Mouse (Mus musculus) liver, adult 2 months (tissue): ENCODE measurements at regions not wholly inside any gene's neighbourhood (a gene's known extent, or its start where the extent isn't known, plus 50 kb on each side); places are given as distances from the start of the nearest gene placed in this dataset.

ENCODE experiments used
- DNase-seq: peaks from one replicate; pipeline ENCODE4 v3.0.0-alpha.2; 2011; ENCODE audit warnings: low read depth, low spot score; ENCODE audit errors: extremely low read depth
- H3K27ac ChIP-seq: fragments of 200-500 bp; replicated peaks from 2 replicates; pipeline ENCODE4 v1.5.1; 2012; ENCODE audit warnings: low read depth, mild to moderate bottlenecking, control low read depth, inconsistent platforms, low read length; ENCODE audit not compliant: insufficient read depth
- H3K27me3 ChIP-seq: fragments of 200-500 bp; 2 replicates; pipeline ENCODE4 v1.6.1; 2012; ENCODE audit warnings: mild to moderate bottlenecking, moderate library complexity, low read length, inconsistent platforms; ENCODE audit not compliant: control insufficient read depth, insufficient read depth
- H3K36me3 ChIP-seq: fragments of 200-500 bp; 2 replicates; pipeline ENCODE4 v1.6.1; 2012; ENCODE audit warnings: low read length, inconsistent platforms; ENCODE audit not compliant: control insufficient read depth, insufficient read depth
- H3K4me1 ChIP-seq: fragments of 200-500 bp; 2 replicates; pipeline ENCODE4 v1.6.1; 2011; ENCODE audit warnings: low read length; ENCODE audit not compliant: control insufficient read depth, insufficient read depth
- H3K4me3 ChIP-seq: fragments of 200-500 bp; 2 replicates; pipeline ENCODE4 v1.5.1; 2011; ENCODE audit warnings: low read depth, mild to moderate bottlenecking, control low read depth, low read length, moderate library complexity; ENCODE audit not compliant: insufficient read depth
- H3K79me2 ChIP-seq: fragments of 200-500 bp; 2 replicates; pipeline ENCODE4 v1.6.1; 2012; ENCODE audit warnings: inconsistent platforms, mild to moderate bottlenecking, low read length, moderate library complexity; ENCODE audit not compliant: control insufficient read depth, insufficient read depth
- H3K9ac ChIP-seq: fragments of 200-500 bp; 2 replicates; pipeline ENCODE4 v1.6.1; 2012; ENCODE audit warnings: low read depth, mild to moderate bottlenecking, control low read depth, inconsistent platforms, low read length
- CTCF ChIP-seq: fragments of 200-500 bp; IDR thresholded peaks from 2 replicates; pipeline ENCODE4 v1.5.1; 2011; ENCODE audit warnings: low read depth, low read length, control low read depth
- POLR2A ChIP-seq: fragments of 200-500 bp; IDR thresholded peaks from 2 replicates; pipeline ENCODE4 v1.6.1; 2011; ENCODE audit warnings: low read length, control low read depth; ENCODE audit not compliant: insufficient read depth; ENCODE audit errors: extremely low read depth
- WGBS: fragments of 180-500 bp; shearing (Covaris S2); methylation state at CpG from one replicate; pipeline ENCODE4 v1.1.7; 2018; 5-methylcytosine and 5-hydroxymethylcytosine counted together

DNA sequence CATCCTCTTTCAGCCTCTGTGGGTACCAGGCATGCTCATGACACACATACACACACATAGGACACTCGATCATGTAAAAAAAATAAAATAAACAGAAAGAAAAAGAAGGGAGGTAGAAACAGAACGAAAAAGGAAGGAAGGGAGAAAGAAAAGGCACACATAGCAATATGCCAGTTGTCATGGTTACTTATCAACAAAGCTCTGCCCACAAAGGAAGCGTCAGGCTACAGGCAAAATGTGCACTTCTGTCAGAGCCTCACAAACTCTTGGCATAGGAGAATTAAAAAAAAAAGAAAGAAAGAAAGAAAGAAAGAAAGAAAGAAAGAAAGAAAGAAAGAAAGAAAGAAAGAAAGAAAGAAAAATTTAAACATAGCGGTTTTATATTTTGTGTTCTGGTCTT is 56.9 kb upstream of the Sox2 start:
- Histone ChIP-seq H3K9ac (no peak overlapping the region), H3K36me3 (no peaks in the 10 kb centered on the region), H3K4me1 (no peaks in the 10 kb centered on the region), H3K79me2 (no peaks in the 10 kb centered on the region), H3K27me3 (no peaks in the 10 kb centered on the region), H3K27ac (no peak overlapping the region), H3K4me3 (no peak overlapping the region)
- WGBS: 67% methylated on average over 4 of the region's 4 CpGs
- no peak for TF ChIP-seq CTCF
- TF ChIP-seq POLR2A: no peak
- DNase-seq: no peak

- Histone ChIP-seq H3K27ac (no peak overlapping the region), H3K79me2 (no peaks in the 10 kb centered on the region), H3K27me3 (no peaks in the 10 kb centered on the region), H3K36me3 (no peaks in the 10 kb centered on the region), H3K9ac (no peak overlapping the region), H3K4me1 (0 out of 2 replicates have a peak, but pooled peaks cover 2% of the 10 kb centered on the region), H3K4me3 (no peak overlapping the region)
- WGBS: 27% methylated on average over 8 of the region's 8 CpGs
- DNase-seq: peak; percentile 70
- no peak for TF ChIP-seq CTCF
- TF ChIP-seq POLR2A: no peak
Measured at GRCm38 (mm10) chr3:34577896-34578530, 72.2 kb upstream of the Sox2 start.

DNA sequence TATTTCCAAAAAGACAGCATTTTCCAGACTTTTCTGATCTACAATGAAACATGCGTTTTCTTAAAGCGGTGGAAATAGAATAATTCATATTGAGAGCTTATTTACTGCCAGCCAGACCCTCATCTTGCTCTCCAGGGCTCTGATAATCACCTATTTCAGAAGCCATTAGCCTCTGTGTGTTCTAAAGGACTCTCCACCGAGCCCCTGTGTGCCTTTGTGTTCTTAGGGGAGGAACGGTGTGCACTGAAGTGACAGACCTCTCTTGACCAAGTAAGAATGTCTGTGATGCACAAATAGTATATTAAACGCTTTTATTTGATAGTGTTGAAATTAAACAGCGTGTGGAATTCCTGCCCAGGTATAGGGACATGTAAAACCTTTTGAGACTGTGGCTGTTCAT is 73.1 kb upstream of the Sox2 start:
- 78% methylated on average over 6 of the region's 6 CpGs for WGBS

GRCm38 (mm10) chr3:34576159-34576558 is 74.0 kb upstream of the Sox2 start:
- Histone ChIP-seq H3K4me3 (no peak overlapping the region), H3K79me2 (no peaks in the 10 kb centered on the region), H3K4me1 (0 out of 2 replicates have a peak, but pooled peaks cover 2% of the 10 kb centered on the region), H3K27me3 (no peaks in the 10 kb centered on the region), H3K9ac (no peak overlapping the region), H3K27ac (no peak overlapping the region), H3K36me3 (no peaks in the 10 kb centered on the region)
- WGBS: 59% methylated on average over 11 of the region's 11 CpGs
- DNase-seq: no peak
- no peak for TF ChIP-seq CTCF
- no peak for TF ChIP-seq POLR2A

More for the DNA sequence above, 73.1 kb upstream of the Sox2 start:
- Histone ChIP-seq H3K27ac (no peak overlapping the region), H3K79me2 (no peaks in the 10 kb centered on the region), H3K4me1 (0 out of 2 replicates have a peak, but pooled peaks cover 2% of the 10 kb centered on the region), H3K36me3 (no peaks in the 10 kb centered on the region), H3K27me3 (no peaks in the 10 kb centered on the region), H3K9ac (no peak overlapping the region), H3K4me3 (no peak overlapping the region)
- TF ChIP-seq POLR2A (no peak), CTCF (no peak)
- DNase-seq: no peak

DNA sequence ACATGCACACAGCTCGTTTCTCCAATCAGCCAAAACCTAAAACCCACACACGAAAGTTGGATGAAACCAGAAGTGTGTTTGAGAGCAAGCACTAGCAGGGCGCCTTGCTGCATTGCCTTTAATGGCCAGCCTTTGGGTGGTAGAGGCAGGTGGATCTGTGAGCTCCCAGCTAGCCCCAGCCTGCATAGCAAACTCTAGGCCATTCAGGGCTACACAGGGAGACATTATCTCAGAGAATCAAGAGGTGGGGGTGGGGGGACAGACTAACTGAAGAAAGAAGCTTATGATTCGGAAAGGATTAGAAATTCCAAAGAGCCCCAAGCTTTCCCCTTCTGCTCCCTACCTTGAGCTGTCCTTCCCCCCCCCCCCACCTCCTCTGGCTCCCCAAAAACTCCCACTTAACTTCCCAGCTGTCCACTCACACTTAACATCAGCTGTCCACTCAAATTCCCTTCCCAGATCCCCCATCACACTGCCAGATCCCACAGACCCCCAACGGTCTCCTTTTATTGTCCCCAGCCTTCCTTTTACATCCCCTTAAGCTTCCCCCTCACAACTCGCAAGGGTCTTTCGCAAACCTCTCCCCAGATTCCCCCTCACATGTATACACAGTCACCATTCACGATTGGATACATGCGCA is 75.4 kb upstream of the Sox2 start:
- Histone ChIP-seq H3K36me3 (no peaks in the 10 kb centered on the region), H3K79me2 (no peaks in the 10 kb centered on the region), H3K4me1 (0 out of 2 replicates have a peak, but pooled peaks cover 2% of the 10 kb centered on the region), H3K9ac (no peak overlapping the region), H3K27me3 (no peaks in the 10 kb centered on the region), H3K4me3 (no peak overlapping the region), H3K27ac (no peak overlapping the region)
- TF ChIP-seq POLR2A: no peak
- no peak for TF ChIP-seq CTCF
- no peak for DNase-seq
- WGBS: 84% methylated on average over 9 of the region's 9 CpGs

- DNase-seq: no peak
- H3K4me1 ChIP-seq: 0 out of 2 replicates have a peak, but pooled peaks cover 2% of the 10 kb centered on the region
- no peak overlapping the region for H3K27ac ChIP-seq
- H3K4me3 ChIP-seq: no peak overlapping the region
- H3K27me3 ChIP-seq: no peaks in the 10 kb centered on the region
- H3K79me2 ChIP-seq: no peaks in the 10 kb centered on the region
- WGBS: 84% methylated on average over 7 of the region's 7 CpGs
- TF ChIP-seq POLR2A: no peak
- no peak for TF ChIP-seq CTCF
- H3K9ac ChIP-seq: no peak overlapping the region
- no peaks in the 10 kb centered on the region for H3K36me3 ChIP-seq
Measured at GRCm38 (mm10) chr3:34573312-34573711, 76.9 kb upstream of the Sox2 start.
